Mouse (Mus musculus) stomach, embryonic 15.5 days (tissue): ENCODE results near the gene Plet1. TPM values are rescaled to one million over a fixed set of nuclear protein-coding genes. Genes with fewer than 3 reads are reported as not detected.

Source experiments
- ATAC-seq: fragments of 200-750 bp; cut with Nextera tagmentation; 2 replicates; pipeline ENCODE4 v1.8.0; 2017; ENCODE audit warnings: low read depth, moderate number of reproducible peaks, moderate TSS enrichment; ENCODE audit not compliant: insufficient read depth, low FRiP score
- H3K27ac ChIP-seq: fragments of 300-500 bp; sonication (generic); 2 replicates; pipeline ENCODE4 v1.5.1; 2015; ENCODE audit warnings: mild to moderate bottlenecking, inconsistent platforms
- H3K27me3 ChIP-seq: fragments of 300-500 bp; sonication (generic); replicated peaks from 2 replicates; pipeline ENCODE4 v1.6.1; 2015; ENCODE audit warnings: inconsistent platforms
- H3K36me3 ChIP-seq: fragments of 300-500 bp; sonication (generic); 2 replicates; pipeline ENCODE4 v1.6.1; 2015; ENCODE audit warnings: inconsistent platforms
- H3K4me1 ChIP-seq: fragments of 300-500 bp; sonication (generic); 2 replicates; pipeline ENCODE4 v1.6.1; 2015; ENCODE audit warnings: inconsistent platforms
- H3K4me2 ChIP-seq: fragments of 300-500 bp; sonication (generic); 2 replicates; pipeline ENCODE4 v1.6.1; 2015; ENCODE audit warnings: mild to moderate bottlenecking, inconsistent platforms
- H3K4me3 ChIP-seq: fragments of 300-500 bp; sonication (generic); replicated peaks from 2 replicates; pipeline ENCODE4 v1.5.1; 2015; ENCODE audit warnings: inconsistent platforms
- H3K9ac ChIP-seq: fragments of 300-500 bp; sonication (generic); 2 replicates; pipeline ENCODE4 v1.6.1; 2015; ENCODE audit warnings: inconsistent platforms
- H3K9me3 ChIP-seq: fragments of 300-500 bp; sonication (generic); 2 replicates; pipeline ENCODE4 v1.6.1; 2016; ENCODE audit warnings: inconsistent platforms
- WGBS: fragments of 180-500 bp; shearing (Covaris S2); methylation state at CpG from one replicate; pipeline ENCODE4 v1.1.7; 2015; 5-methylcytosine and 5-hydroxymethylcytosine counted together
- polyA plus RNA-seq: library from polyadenylated mRNA; unstranded; fragments of >200 nt; fragmentation: Nextera tagmentation; extraction: Ambion mirVana; gene quantifications from 2 replicates; pipeline ENCODE4 v1.2.1, GENCODE M21; 2015

The Plet1 gene
- polyA plus RNA-seq, 1 experiment from 2014 or later: 9.7 TPM

DNA sequence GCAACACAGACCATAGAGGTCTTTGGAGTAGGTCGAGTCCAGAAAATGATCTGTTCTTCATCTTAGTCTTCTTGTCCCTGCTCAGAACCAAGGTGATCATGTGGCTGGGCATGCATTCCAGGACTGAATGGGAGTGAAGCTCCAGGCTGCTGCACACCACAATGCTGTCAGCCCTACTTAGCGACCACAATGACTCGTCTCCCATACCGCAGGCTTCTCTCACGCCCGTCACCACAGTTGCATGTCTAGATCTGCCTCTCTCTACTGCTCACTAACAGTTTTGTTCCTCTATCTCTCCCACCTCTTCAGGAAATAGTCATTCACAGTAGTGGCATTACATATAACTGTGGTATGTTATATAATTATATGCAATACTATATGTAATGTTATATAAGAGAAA, 26.4 kb downstream of the Plet1 start:
- Histone ChIP-seq H3K36me3 (no peaks in the 10 kb centered on the region), H3K4me1 (no peaks in the 10 kb centered on the region), H3K27ac (no peak overlapping the region), H3K9me3 (no peaks in the 10 kb centered on the region), H3K4me3 (no peak overlapping the region), H3K27me3 (no peaks in the 10 kb centered on the region), H3K9ac (no peak overlapping the region), H3K4me2 (no peak overlapping the region)
- WGBS: 86% methylated on average over 6 of the region's 6 CpGs
- ATAC-seq: no peak

- Histone ChIP-seq H3K4me3 (no peak overlapping the region), H3K4me1 (no peaks in the 10 kb centered on the region), H3K9me3 (no peaks in the 10 kb centered on the region), H3K36me3 (no peaks in the 10 kb centered on the region), H3K27me3 (no peaks in the 10 kb centered on the region), H3K9ac (no peak overlapping the region), H3K4me2 (no peak overlapping the region), H3K27ac (no peak overlapping the region)
- WGBS: 66% methylated on average over 2 of the region's 2 CpGs
- no peak for ATAC-seq
These were observed 27.2 kb downstream of the Plet1 start for GRCm38 (mm10) chr9:50521562-50521961.

DNA sequence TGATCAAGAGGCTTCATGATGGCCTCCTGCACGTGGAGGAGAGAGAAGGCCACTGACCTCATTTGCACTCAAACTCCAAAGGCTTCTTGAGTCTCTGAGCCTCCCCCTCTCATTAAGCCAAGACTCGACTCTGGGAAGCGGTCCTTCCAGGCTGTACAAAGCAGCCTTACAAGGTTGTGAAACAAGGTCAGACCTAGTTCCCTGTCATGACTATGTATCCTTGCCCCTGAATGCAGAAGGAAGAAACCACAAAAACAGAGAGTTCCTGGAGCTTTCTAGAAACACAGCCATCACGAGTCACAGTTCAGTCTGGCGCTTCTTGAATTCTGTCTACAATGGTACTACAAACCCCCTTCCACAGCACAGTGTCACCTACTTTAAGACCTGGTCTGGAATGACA, 28.2 kb downstream of the Plet1 start:
- Histone ChIP-seq H3K9ac (no peak overlapping the region), H3K9me3 (no peaks in the 10 kb centered on the region), H3K4me1 (peaks cover 4% of the 10 kb centered on the region), H3K27ac (no peak overlapping the region), H3K4me2 (no peak overlapping the region), H3K4me3 (no peak overlapping the region), H3K36me3 (no peaks in the 10 kb centered on the region), H3K27me3 (no peaks in the 10 kb centered on the region)
- no peak for ATAC-seq
- 72% methylated on average over 5 of the region's 5 CpGs for whole genome bisulfite sequencing

DNA sequence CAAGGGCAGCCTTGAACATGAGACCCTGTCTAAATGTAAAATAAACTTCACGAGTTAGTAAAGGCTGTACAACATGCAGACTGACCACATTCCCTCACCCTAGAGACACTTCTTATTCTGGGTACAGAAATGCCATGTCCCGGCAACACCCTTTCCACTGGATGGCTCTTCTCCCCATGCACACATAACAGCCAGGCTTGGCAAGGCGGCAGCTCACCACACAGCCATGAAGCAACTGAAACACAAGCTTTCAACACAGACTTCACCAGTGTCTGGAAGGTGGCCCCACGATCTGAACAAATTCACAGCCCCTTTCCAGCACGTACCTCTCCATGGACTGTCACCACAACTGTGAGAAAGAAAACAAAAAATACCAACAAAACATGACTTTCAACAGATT, 30.6 kb downstream of the Plet1 start:
- no peaks in the 10 kb centered on the region for H3K36me3 ChIP-seq
- H3K4me3 ChIP-seq: no peak overlapping the region
- WGBS: 89% methylated on average over 5 of the region's 5 CpGs
- H3K4me2 ChIP-seq: no peak overlapping the region
- H3K4me1 ChIP-seq: peaks cover 10% of the 10 kb centered on the region
- H3K27me3 ChIP-seq: no peaks in the 10 kb centered on the region
- no peak for ATAC-seq
- no peaks in the 10 kb centered on the region for H3K9me3 ChIP-seq
- H3K27ac ChIP-seq: no peak overlapping the region
- H3K9ac ChIP-seq: no peak overlapping the region

DNA sequence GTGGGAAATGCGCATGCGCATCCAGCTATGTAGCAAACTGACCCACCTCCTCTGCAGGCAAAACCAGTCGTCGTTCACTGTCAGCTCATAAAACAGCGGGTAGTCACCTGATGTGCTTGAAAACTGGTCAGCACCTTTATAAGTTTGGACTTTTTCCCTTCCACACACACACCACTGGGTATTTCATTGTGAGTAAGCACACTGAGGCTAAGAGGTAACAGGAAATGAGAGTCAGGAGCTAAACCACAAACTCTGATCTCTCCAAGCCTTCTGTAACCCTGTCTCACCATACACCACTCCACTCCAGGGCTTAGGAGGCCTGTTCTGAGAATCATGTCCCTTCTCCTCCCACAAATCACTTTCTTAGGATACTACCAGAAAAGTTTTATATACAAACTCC, 31.3 kb downstream of the Plet1 start:
- WGBS: 75% methylated on average over 5 of the region's 5 CpGs
- H3K9me3 ChIP-seq: no peaks in the 10 kb centered on the region

DNA sequence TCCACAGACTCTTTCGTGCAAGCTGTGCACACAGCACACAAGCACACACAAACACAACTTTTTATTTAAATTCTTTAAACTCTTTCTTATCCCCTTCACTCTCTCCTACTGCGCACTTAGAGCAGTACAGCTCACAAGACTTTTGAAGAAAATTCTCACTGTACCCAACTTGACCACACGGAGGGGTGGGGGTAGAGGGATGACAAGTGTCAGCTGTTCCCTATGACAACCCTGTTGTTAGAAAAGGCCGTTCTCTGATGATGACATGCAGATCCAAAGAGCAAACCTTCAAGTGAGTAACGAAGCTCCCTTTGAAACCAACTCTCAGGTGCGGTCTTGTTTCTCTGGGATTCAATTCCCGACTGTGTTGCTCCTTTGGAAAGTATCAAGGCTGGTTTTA, 33.5 kb downstream of the Plet1 start:
- Histone ChIP-seq H3K27ac (no peak overlapping the region), H3K4me1 (peaks cover 10% of the 10 kb centered on the region), H3K9me3 (no peaks in the 10 kb centered on the region), H3K27me3 (no peaks in the 10 kb centered on the region), H3K4me3 (peak overlapping the region; percentile 88), H3K4me2 (peak overlapping the region; percentile 69), H3K36me3 (no peaks in the 10 kb centered on the region), H3K9ac (peak overlapping the region; percentile 66; the same call in 1 of the 2 replicates)
- 29% methylated on average over 7 of the region's 7 CpGs for WGBS
- ATAC-seq: no peak

More for the DNA sequence above, 31.3 kb downstream of the Plet1 start:
- Histone ChIP-seq H3K27me3 (no peaks in the 10 kb centered on the region), H3K9ac (no peak overlapping the region), H3K4me1 (peaks cover 10% of the 10 kb centered on the region), H3K4me3 (no peak overlapping the region), H3K4me2 (no peak overlapping the region), H3K27ac (no peak overlapping the region), H3K36me3 (no peaks in the 10 kb centered on the region)
- no peak for ATAC-seq

DNA sequence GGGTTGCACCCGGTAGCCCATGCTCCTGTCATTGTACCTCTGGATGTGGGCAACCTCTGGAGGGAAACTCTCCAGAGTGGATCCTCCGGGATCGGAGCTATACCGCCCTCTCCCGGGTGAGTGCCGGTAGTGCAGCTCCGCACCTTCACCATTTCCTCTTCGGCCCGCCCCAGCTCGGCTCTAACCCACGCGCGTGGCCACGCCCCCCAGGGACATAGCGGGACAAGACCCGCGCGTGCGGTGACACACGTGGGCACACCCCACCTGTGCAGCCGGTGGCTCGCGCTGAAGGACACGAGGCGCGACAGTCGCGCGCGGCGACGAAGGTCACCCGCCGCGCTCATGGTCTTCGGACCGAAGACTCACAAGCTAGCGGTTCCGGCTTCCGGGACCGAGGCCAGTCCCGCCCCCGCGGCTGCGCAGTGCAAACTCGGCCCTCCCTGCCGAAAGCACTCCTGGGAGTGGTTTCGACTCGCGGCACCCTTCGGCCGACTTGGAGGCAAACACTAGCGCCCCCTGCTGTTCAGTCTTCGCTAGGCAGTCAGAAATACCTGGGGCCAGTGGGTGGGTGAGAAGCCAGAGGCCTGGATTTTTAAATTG, 34.1 kb downstream of the Plet1 start, which contains the start of gene Pts:
Gene Pts (minus strand): TSS at position 432 of the 600 bp plus-strand sequence.
- WGBS: under 1% methylated on average over 54 of the region's 54 CpGs
- Histone ChIP-seq H3K4me2 (peak within 1 kb of the TSS; percentile 69), H3K36me3 (no peaks in the 10 kb centered on the region), H3K9me3 (no peaks in the 10 kb centered on the region), H3K4me1 (peaks cover 10% of the 10 kb centered on the region), H3K9ac (peak within 1 kb of the TSS; percentile 66; the same call in 1 of the 2 replicates), H3K4me3 (peak within 1 kb of the TSS; percentile 88), H3K27ac (peak within 1 kb of the TSS; percentile 71; the same call in 1 of the 2 replicates), H3K27me3 (no peaks in the 10 kb centered on the region)
- ATAC-seq: peak; percentile 97

- ATAC-seq: no peak
- H3K4me2 ChIP-seq: no peak overlapping the region
- H3K4me1 ChIP-seq: peaks cover 10% of the 10 kb centered on the region
- no peaks in the 10 kb centered on the region for H3K36me3 ChIP-seq
- H3K27me3 ChIP-seq: no peaks in the 10 kb centered on the region
- no peak overlapping the region for H3K9ac ChIP-seq
- WGBS: 34% methylated on average over 2 of the region's 2 CpGs
- no peak overlapping the region for H3K27ac ChIP-seq
- H3K4me3 ChIP-seq: no peak overlapping the region
- H3K9me3 ChIP-seq: no peaks in the 10 kb centered on the region
These were observed 36.6 kb downstream of the Plet1 start for GRCm38 (mm10) chr9:50530890-50531289.

GRCm38 (mm10) chr9:50533328-50533727, 39.0 kb downstream of the Plet1 start:
- WGBS: 72% methylated on average over 11 of the region's 11 CpGs
- Histone ChIP-seq H3K36me3 (no peaks in the 10 kb centered on the region), H3K9ac (no peak overlapping the region), H3K27ac (no peak overlapping the region), H3K4me2 (no peak overlapping the region), H3K4me1 (no peaks in the 10 kb centered on the region), H3K27me3 (no peaks in the 10 kb centered on the region), H3K4me3 (no peak overlapping the region), H3K9me3 (no peaks in the 10 kb centered on the region)
- ATAC-seq: no peak

DNA sequence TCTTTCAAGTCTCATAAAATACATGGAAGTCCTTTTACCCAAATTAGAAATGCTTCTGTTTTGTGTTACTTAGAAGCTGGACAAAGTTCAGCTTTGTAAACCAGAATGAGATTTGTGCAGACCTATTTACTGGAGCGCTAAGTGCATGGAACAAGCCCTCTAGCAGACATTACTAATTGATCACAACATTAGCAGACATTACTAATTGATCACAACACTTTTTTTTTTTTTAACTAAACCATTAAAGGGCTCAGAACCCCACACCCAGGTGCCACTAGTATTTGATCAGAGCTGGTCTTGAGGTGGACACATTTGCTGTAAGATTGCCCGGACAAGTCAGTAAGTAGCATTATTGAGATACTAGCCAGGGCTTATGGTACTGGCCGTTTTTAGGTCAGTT, 39.5 kb downstream of the Plet1 start:
- no peak overlapping the region for H3K4me3 ChIP-seq
- no peak overlapping the region for H3K4me2 ChIP-seq
- H3K27me3 ChIP-seq: no peaks in the 10 kb centered on the region
- WGBS: 74% methylated on average over 3 of the region's 3 CpGs
- H3K9ac ChIP-seq: no peak overlapping the region
- no peak for ATAC-seq
- H3K9me3 ChIP-seq: no peaks in the 10 kb centered on the region
- no peaks in the 10 kb centered on the region for H3K36me3 ChIP-seq
- no peak overlapping the region for H3K27ac ChIP-seq
- H3K4me1 ChIP-seq: no peaks in the 10 kb centered on the region

GRCm38 (mm10) chr9:50535930-50536329, 41.6 kb downstream of the Plet1 start:
- no peaks in the 10 kb centered on the region for H3K36me3 ChIP-seq
- no peak overlapping the region for H3K27ac ChIP-seq
- H3K9me3 ChIP-seq: no peaks in the 10 kb centered on the region
- ATAC-seq: no peak
- no peak overlapping the region for H3K4me2 ChIP-seq
- H3K27me3 ChIP-seq: no peaks in the 10 kb centered on the region
- no peaks in the 10 kb centered on the region for H3K4me1 ChIP-seq
- no peak overlapping the region for H3K9ac ChIP-seq
- 58% methylated on average over 5 of the region's 5 CpGs for WGBS
- no peak overlapping the region for H3K4me3 ChIP-seq

GRCm38 (mm10) chr9:50536603-50537135, 42.3 kb downstream of the Plet1 start:
- Histone ChIP-seq H3K9ac (no peak overlapping the region), H3K27me3 (no peaks in the 10 kb centered on the region), H3K4me2 (no peak overlapping the region), H3K27ac (no peak overlapping the region), H3K36me3 (no peaks in the 10 kb centered on the region), H3K4me1 (no peaks in the 10 kb centered on the region), H3K9me3 (no peaks in the 10 kb centered on the region), H3K4me3 (no peak overlapping the region)
- no peak for ATAC-seq
- 67% methylated on average over 7 of the region's 7 CpGs for WGBS
